Mouse (Mus musculus) inflammation-experienced regulatory T-cells, adult 16 weeks (primary cell): Measurements from ENCODE around the gene Olfr1494. TPM values are rescaled to one million over a fixed set of nuclear protein-coding genes. Genes with fewer than 3 reads are reported as not detected.

Experiments
- polyA plus RNA-seq: library from polyadenylated mRNA; unstranded; fragments of 100-300 nt; shearing (Covaris generic); gene quantifications from one replicate; pipeline ENCODE4 v1.2.1, GENCODE M21; 2017

Olfr1494 gene
- polyA plus RNA-seq, result not detected

GRCm38 (mm10) chr19:13739428-13739827, at the start of gene Olfr1494:
Olfr1494 (plus strand) TSS chr19:13739728.

GRCm38 (mm10) chr19:13696968-13697367, 42.6 kb upstream of the Olfr1494 start, which contains the start of gene Olfr1491:
Olfr1491 (plus strand) TSS chr19:13697268.

GRCm38 (mm10) chr19:13722978-13723377, 16.6 kb upstream of the Olfr1494 start, which contains the start of gene Olfr1493-ps1:
Olfr1493-ps1 (plus strand) TSS chr19:13723278.

GRCm38 (mm10) chr19:13764306-13764705, 24.8 kb downstream of the Olfr1494 start, which contains the start of gene Olfr1495:
Olfr1495 (plus strand) TSS chr19:13764606.

GRCm38 (mm10) chr19:13777578-13777977, 38.0 kb downstream of the Olfr1494 start, which contains the start of gene Olfr1496:
Olfr1496 (plus strand) TSS chr19:13777878.

GRCm38 (mm10) chr19:13798102-13798501, 58.6 kb downstream of the Olfr1494 start, which contains the start of gene Olfr1497:
Olfr1497 (minus strand) TSS chr19:13798202.

Other genes starting within 250 kb of the Olfr1494 start
- not detected for gene Olfr1477, start 239.2 kb upstream of the Olfr1494 start, polyA plus RNA-seq
- gene Olfr1480, start 211.8 kb upstream of the Olfr1494 start, polyA plus RNA-seq, result not detected
- gene Olfr1484, start 156.2 kb upstream of the Olfr1494 start, polyA plus RNA-seq, result not detected
- not detected for gene Olfr1487, start 122.4 kb upstream of the Olfr1494 start, polyA plus RNA-seq
- gene Olfr1489, start 108.1 kb upstream of the Olfr1494 start, polyA plus RNA-seq, result not detected
- gene Olfr1490, start 88.6 kb upstream of the Olfr1494 start, polyA plus RNA-seq, result not detected
- not detected for gene Olfr1491, start 42.5 kb upstream of the Olfr1494 start, polyA plus RNA-seq
- not detected for gene Olfr1493-ps1, start 16.4 kb upstream of the Olfr1494 start, polyA plus RNA-seq
- gene Olfr1495, start 24.9 kb downstream of the Olfr1494 start, polyA plus RNA-seq, result not detected
- not detected for gene Olfr1496, start 38.1 kb downstream of the Olfr1494 start, polyA plus RNA-seq
- gene Olfr1497, start 58.5 kb downstream of the Olfr1494 start, polyA plus RNA-seq, result not detected
- gene Olfr1499, start 79.7 kb downstream of the Olfr1494 start, polyA plus RNA-seq, result not detected
- gene Olfr1500, start 90.8 kb downstream of the Olfr1494 start, polyA plus RNA-seq, result not detected
- not detected for gene Olfr1501, start 111.0 kb downstream of the Olfr1494 start, polyA plus RNA-seq
- gene Olfr1502, start 122.1 kb downstream of the Olfr1494 start, polyA plus RNA-seq, result not detected
- gene Olfr1504, start 158.2 kb downstream of the Olfr1494 start, polyA plus RNA-seq, result not detected
- 0.09 TPM for gene Olfr1505, start 173.8 kb downstream of the Olfr1494 start, polyA plus RNA-seq